10 mouse cellular contexts compared by ENCODE assay signal in genomic region chr3:142687939-142688338, GRCm38 (mm10). TPM values are rescaled to one million over a fixed set of nuclear protein-coding genes. Genes with fewer than 3 reads are reported as not detected.
DNase-seq lines count a peak whose midpoint lies in the region; ATAC-seq and TF ChIP-seq lines count a peak whose summit lies in the region.
"Had no signal": no experiment of that assay in that cellular context is flagged by ENCODE, and none has a peak within 500 bp of the region (broad histone marks: within the 10 kb centered on the region; RNA-seq: fewer than 3 reads in every experiment).

No protein-coding gene starts in this region.

- peaks cover 11% of the 10 kb centered on the region for H3K9me3 ChIP-seq in forebrain, embryonic 12.5 days
- H3K9me3 ChIP-seq in forebrain, embryonic 14.5 days (replicated peaks; ENCODE audit: control insufficient read depth, low read length), result no peaks in the 10 kb centered on the region
- H3K9me3 ChIP-seq in limb, embryonic 11.5 days (ENCODE audit: control insufficient read depth, low read length), result no peaks in the 10 kb centered on the region
- H3K9me3 ChIP-seq in stomach, embryonic 16.5 days (replicated peaks; ENCODE audit: control insufficient read depth, low read length), result peaks cover 6% of the 10 kb centered on the region; the same call in 1 of the 2 replicates

- WGBS in forebrain, embryonic 12.5 days, result 71% methylated on average over 23 of the region's 23 CpGs
- WGBS in forebrain, embryonic 14.5 days, result 76% methylated on average over 22 of the region's 23 CpGs
- WGBS in spleen, adult 2 months, result 80% methylated on average over 23 of the region's 23 CpGs
- WGBS in limb, embryonic 11.5 days, result 68% methylated on average over 23 of the region's 23 CpGs
- WGBS in stomach, embryonic 16.5 days, result 57% methylated on average over 23 of the region's 23 CpGs

- no peaks in the 10 kb centered on the region for H3K4me1 ChIP-seq in forebrain, embryonic 12.5 days
- no peaks in the 10 kb centered on the region for H3K4me1 ChIP-seq in forebrain, embryonic 14.5 days (ENCODE audit: control insufficient read depth, insufficient read depth, low read length)
- 0 out of 2 replicates have a peak, but pooled peaks cover 2% of the 10 kb centered on the region for H3K4me1 ChIP-seq in spleen, adult 2 months (ENCODE audit: control insufficient read depth, insufficient read depth, insufficient read length)
- no peaks in the 10 kb centered on the region for H3K4me1 ChIP-seq in limb, embryonic 11.5 days (ENCODE audit: control insufficient read depth, insufficient read depth, low read length)
- H3K4me1 ChIP-seq in stomach, embryonic 16.5 days (ENCODE audit: control insufficient read depth, insufficient read depth, low read length), result no peaks in the 10 kb centered on the region

- H3K27ac ChIP-seq in forebrain, embryonic 12.5 days, result no peak overlapping the region
- no peak overlapping the region for H3K27ac ChIP-seq in forebrain, embryonic 14.5 days (ENCODE audit: low read depth, low read length)
- peak overlapping the region; percentile 40; the same call in 1 of the 2 replicates for H3K27ac ChIP-seq in spleen, adult 2 months (ENCODE audit: insufficient read depth, low read length)
- no peak overlapping the region for H3K27ac ChIP-seq in limb, embryonic 11.5 days (replicated peaks; ENCODE audit: low read depth, low read length)
- H3K27ac ChIP-seq in stomach, embryonic 16.5 days (ENCODE audit: low read length), result no peak overlapping the region

- no peaks in the 10 kb centered on the region for H3K36me3 ChIP-seq in forebrain, embryonic 12.5 days (replicated peaks)
- no peaks in the 10 kb centered on the region for H3K36me3 ChIP-seq in forebrain, embryonic 14.5 days (ENCODE audit: control insufficient read depth, insufficient read depth, low read length)
- H3K36me3 ChIP-seq in spleen, adult 2 months (ENCODE audit: control insufficient read depth, insufficient read depth, low read length), result no peaks in the 10 kb centered on the region
- H3K36me3 ChIP-seq in limb, embryonic 11.5 days (ENCODE audit: control insufficient read depth, insufficient read depth, low read length), result no peaks in the 10 kb centered on the region
- no peaks in the 10 kb centered on the region for H3K36me3 ChIP-seq in stomach, embryonic 16.5 days (ENCODE audit: control insufficient read depth, insufficient read depth, low read length)

- no peaks in the 10 kb centered on the region for H3K27me3 ChIP-seq in forebrain, embryonic 12.5 days
- H3K27me3 ChIP-seq in forebrain, embryonic 14.5 days (replicated peaks; ENCODE audit: control insufficient read depth, insufficient read depth, low read length), result no peaks in the 10 kb centered on the region
- H3K27me3 ChIP-seq in spleen, adult 2 months (ENCODE audit: control insufficient read depth, insufficient read depth, low read length), result no peaks in the 10 kb centered on the region
- no peaks in the 10 kb centered on the region for H3K27me3 ChIP-seq in limb, embryonic 11.5 days (ENCODE audit: control insufficient read depth, insufficient read depth, low read length)
- no peaks in the 10 kb centered on the region for H3K27me3 ChIP-seq in stomach, embryonic 16.5 days (ENCODE audit: control insufficient read depth, insufficient read depth, low read length)

- DNase-seq in forebrain, embryonic 14.5 days (ENCODE audit: low spot score), result no peak
- DNase-seq in spleen, adult 2 months (ENCODE audit: low read depth in 1 of 2, low spot score in 2 of 2), result no peak
- no peak for DNase-seq in spleen, adult 12 weeks (ENCODE audit: low spot score)
- no peak for DNase-seq in limb, embryonic 11.5 days (ENCODE audit: low spot score)
- DNase-seq in layer of hippocampus, postnatal 10 days (ENCODE audit: low spot score in 2 of 2), result no peak
- no peak for DNase-seq in kidney, postnatal 25 days
- DNase-seq: kidney, adult 2 months had no signal

- no peak for TF ChIP-seq POLR2A in spleen, adult 2 months (IDR thresholded peaks at IDR 0.05; ENCODE audit: low read depth, low read length)

- no peak for ATAC-seq in forebrain, embryonic 12.5 days (ENCODE audit: low FRiP score)
- no peak for ATAC-seq in forebrain, embryonic 14.5 days
- ATAC-seq in limb, embryonic 11.5 days (ENCODE audit: insufficient number of reproducible peaks, low FRiP score, low TSS enrichment, low read depth), result no peak
- ATAC-seq in stomach, embryonic 16.5 days (ENCODE audit: insufficient read depth, low FRiP score), result no peak

- H3K4me3 ChIP-seq in forebrain, embryonic 12.5 days (replicated peaks), result no peak overlapping the region
- no peak overlapping the region for H3K4me3 ChIP-seq in forebrain, embryonic 14.5 days (ENCODE audit: low read depth, low read length)
- peak overlapping the region; percentile 40; the same call in 1 of the 2 replicates for H3K4me3 ChIP-seq in spleen, adult 2 months (ENCODE audit: extremely low read depth, insufficient read depth, insufficient read length)
- H3K4me3 ChIP-seq in limb, embryonic 11.5 days (ENCODE audit: low read depth, low read length), result no peak overlapping the region
- H3K4me3 ChIP-seq in stomach, embryonic 16.5 days (replicated peaks; ENCODE audit: low read length), result no peak overlapping the region
- H3K4me3 ChIP-seq: erythroblast, embryonic 14.5 days had no signal

- no peak overlapping the region for H3K9ac ChIP-seq in forebrain, embryonic 12.5 days
- no peak overlapping the region for H3K9ac ChIP-seq in forebrain, embryonic 14.5 days (ENCODE audit: low read length)
- H3K9ac ChIP-seq in limb, embryonic 11.5 days (ENCODE audit: low read length), result no peak overlapping the region
- no peak overlapping the region for H3K9ac ChIP-seq in stomach, embryonic 16.5 days (ENCODE audit: low read length)

- peak overlapping the region; percentile 2; the same call in 1 of the 2 replicates for H3K4me2 ChIP-seq in forebrain, embryonic 12.5 days
- H3K4me2 ChIP-seq in forebrain, embryonic 14.5 days (ENCODE audit: low read length), result no peak overlapping the region
- H3K4me2 ChIP-seq in limb, embryonic 11.5 days (ENCODE audit: low read depth, severe bottlenecking), result peak overlapping the region; percentile 20; the same call in 1 of the 2 replicates
- peak overlapping the region; percentile 40 for H3K4me2 ChIP-seq in stomach, embryonic 16.5 days (ENCODE audit: low read depth, low read length)

- TF ChIP-seq CTCF in spleen, adult 2 months (IDR thresholded peaks at IDR 0.05; ENCODE audit: extremely low read depth, insufficient read depth, insufficient read length, insufficient replicate concordance), result no peak

RNA-seq across cellular contexts. Expression of gene Kyat3, which starts 12.9 kb away (rescaled TPM):
- 8.3 and 9.6 TPM in 2 replicates for polyA plus RNA-seq in forebrain, embryonic 12.5 days (2016; fragmentation: Nextera tagmentation; extraction: Ambion mirVana)
- polyA plus RNA-seq in forebrain, embryonic 14.5 days (2014; fragmentation: Nextera tagmentation; extraction: Ambion mirVana), result 6.2 and 7.5 TPM in 2 replicates
- polyA plus RNA-seq in spleen, adult 2 months (2012; rRNA removed), result 0.70 and 0.97 TPM in 2 replicates
- 12.0 and 13.5 TPM in 2 replicates for polyA plus RNA-seq in limb, embryonic 11.5 days (2014; fragmentation: Nextera tagmentation; extraction: Ambion mirVana)
- polyA plus RNA-seq in stomach, embryonic 16.5 days (2015; fragmentation: Nextera tagmentation; extraction: Ambion mirVana), result 17.4 and 17.5 TPM in 2 replicates
- 1 to 10 TPM; 3.9 to 4.8 TPM for total RNA-seq in layer of hippocampus, postnatal 10 days (2021)
- polyA plus RNA-seq: erythroblast, embryonic 14.5 days had no signal
